Mouse (Mus musculus) embryonic facial prominence, embryonic 14.5 days (tissue): ENCODE measurements around the gene Fam171a2. TPM values are rescaled to one million over a fixed set of nuclear protein-coding genes. Genes with fewer than 3 reads are reported as not detected.

Experiments used
- ATAC-seq: fragments of 200-750 bp; cut with Nextera tagmentation; 2 replicates; pipeline ENCODE4 v1.8.0; 2017; ENCODE audit warnings: low read depth, moderate number of reproducible peaks, moderate TSS enrichment
- DNase-seq: peaks from one replicate; pipeline ENCODE4 v3.0.0-alpha.2; 2015; ENCODE audit warnings: low spot score
- H3K27ac ChIP-seq: fragments of 300-500 bp; sonication (generic); replicated peaks from 2 replicates; pipeline ENCODE4 v1.5.1; 2014; ENCODE audit warnings: low read depth, mild to moderate bottlenecking, low read length, moderate library complexity
- H3K27me3 ChIP-seq: fragments of 300-500 bp; sonication (generic); replicated peaks from 2 replicates; pipeline ENCODE4 v1.6.1; 2014; ENCODE audit warnings: low read length; ENCODE audit not compliant: control insufficient read depth, insufficient read depth
- H3K36me3 ChIP-seq: fragments of 300-500 bp; sonication (generic); 2 replicates; pipeline ENCODE4 v1.6.1; 2014; ENCODE audit warnings: low read length, mixed read lengths; ENCODE audit not compliant: control insufficient read depth, insufficient read depth
- H3K4me1 ChIP-seq: fragments of 300-500 bp; sonication (generic); 2 replicates; pipeline ENCODE4 v1.6.1; 2014; ENCODE audit warnings: antibody characterized with exemption, low read length; ENCODE audit not compliant: control insufficient read depth, insufficient read depth
- H3K4me2 ChIP-seq: fragments of 300-500 bp; sonication (generic); 2 replicates; pipeline ENCODE4 v1.6.1; 2014; ENCODE audit warnings: low read depth, mild to moderate bottlenecking, low read length, moderate library complexity, mixed read lengths
- H3K4me3 ChIP-seq: fragments of 300-500 bp; sonication (generic); 2 replicates; pipeline ENCODE4 v1.5.1; 2014; ENCODE audit warnings: low read depth, mild to moderate bottlenecking, low read length
- H3K9ac ChIP-seq: fragments of 300-500 bp; sonication (generic); 2 replicates; pipeline ENCODE4 v1.6.1; 2014; ENCODE audit warnings: low read depth, mild to moderate bottlenecking, low read length, moderate library complexity, mixed read lengths
- H3K9me3 ChIP-seq: fragments of 300-500 bp; sonication (generic); 2 replicates; pipeline ENCODE4 v1.6.1; 2016; ENCODE audit warnings: low read length; ENCODE audit not compliant: control insufficient read depth
- WGBS: fragments of 180-500 bp; shearing (Covaris S2); extraction: QIAGEN DNeasy Blood & Tissue Kit; methylation state at CpG from one replicate; pipeline ENCODE4 v1.1.7; 2014; 5-methylcytosine and 5-hydroxymethylcytosine counted together
- polyA plus RNA-seq: library from polyadenylated mRNA; unstranded; fragments of >200 nt; fragmentation: Nextera tagmentation; extraction: Ambion mirVana; gene quantifications from 2 replicates; pipeline ENCODE4 v1.2.1, GENCODE M21; 2014

Fam171a2 gene
- polyA plus RNA-seq, 1 experiment from 2014 or later, result 10.7 TPM

- no peak overlapping the region for H3K4me3 ChIP-seq
- no peak overlapping the region for H3K27ac ChIP-seq
- H3K9ac ChIP-seq, result no peak overlapping the region; the same call in 1 of the 2 replicates
- H3K36me3 ChIP-seq, result peaks cover 12% of the 10 kb centered on the region; the same call in 1 of the 2 replicates
- 0 out of 2 replicates have a peak, but pooled peaks cover 3% of the 10 kb centered on the region for H3K4me1 ChIP-seq
- no peaks in the 10 kb centered on the region for H3K9me3 ChIP-seq
- ATAC-seq (no peak), DNase-seq (no peak)
- WGBS, result 61% methylated on average over 8 of the region's 8 CpGs
- no peaks in the 10 kb centered on the region for H3K27me3 ChIP-seq
- H3K4me2 ChIP-seq, result peak overlapping the region; percentile 93; the same call in 1 of the 2 replicates
These were observed 18.4 kb downstream of the Fam171a2 start for GRCm38 (mm10) chr11:102428981-102429540.

DNA sequence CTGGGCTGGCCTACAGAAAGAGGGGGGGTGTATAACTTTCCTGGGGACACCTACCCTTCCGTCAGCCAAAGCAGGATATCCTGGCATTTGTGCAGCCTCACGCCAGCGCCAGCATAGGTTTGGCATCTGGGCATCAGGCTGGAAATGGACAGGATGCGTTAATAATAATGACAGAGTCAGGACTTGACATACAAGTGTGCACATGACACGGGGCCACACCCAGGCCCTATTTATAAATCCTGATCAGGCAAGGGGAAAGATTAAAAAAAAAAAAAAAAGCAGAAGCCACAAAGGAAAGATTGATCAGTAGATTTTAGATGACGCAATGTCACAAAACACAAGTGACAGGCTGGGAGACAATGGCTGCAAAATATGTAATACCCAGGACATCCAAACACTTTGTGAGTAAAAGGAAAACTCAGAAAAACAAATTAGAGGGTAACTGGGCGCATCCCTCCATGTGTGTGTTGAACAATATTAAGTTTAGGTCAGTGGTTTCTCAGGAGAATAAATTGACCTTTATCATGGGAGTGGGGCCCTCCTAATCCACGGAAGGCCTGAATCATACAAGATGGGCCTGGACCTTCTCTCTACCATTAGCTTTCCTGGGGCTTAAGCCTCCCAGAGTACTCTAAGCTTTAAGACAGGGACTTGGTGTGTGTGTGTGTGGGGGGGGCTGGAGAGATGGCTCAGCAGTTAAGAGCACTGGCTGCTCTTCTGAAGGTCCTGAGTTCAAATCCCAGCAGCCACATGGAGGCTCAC, 21.7 kb downstream of the Fam171a2 start:
- WGBS, result 78% methylated on average over 8 of the region's 8 CpGs
- Histone ChIP-seq H3K36me3 (no peaks in the 10 kb centered on the region), H3K27me3 (no peaks in the 10 kb centered on the region), H3K4me3 (no peak overlapping the region), H3K9me3 (no peaks in the 10 kb centered on the region), H3K4me1 (0 out of 2 replicates have a peak, but pooled peaks cover 3% of the 10 kb centered on the region), H3K27ac (no peak overlapping the region), H3K4me2 (no peak overlapping the region), H3K9ac (no peak overlapping the region)
- ATAC-seq, result no peak
- DNase-seq, result no peak

GRCm38 (mm10) chr11:102424666-102425065, 22.8 kb downstream of the Fam171a2 start:
- WGBS, result 74% methylated on average over 6 of the region's 6 CpGs
- H3K4me3 ChIP-seq, result no peak overlapping the region
- H3K4me2 ChIP-seq, result no peak overlapping the region
- no peaks in the 10 kb centered on the region for H3K36me3 ChIP-seq
- H3K27me3 ChIP-seq, result no peaks in the 10 kb centered on the region
- H3K9me3 ChIP-seq, result no peaks in the 10 kb centered on the region
- ATAC-seq (no peak), DNase-seq (no peak)
- 0 out of 2 replicates have a peak, but pooled peaks cover under 1% of the 10 kb centered on the region for H3K4me1 ChIP-seq
- no peak overlapping the region for H3K27ac ChIP-seq
- H3K9ac ChIP-seq, result no peak overlapping the region

DNA sequence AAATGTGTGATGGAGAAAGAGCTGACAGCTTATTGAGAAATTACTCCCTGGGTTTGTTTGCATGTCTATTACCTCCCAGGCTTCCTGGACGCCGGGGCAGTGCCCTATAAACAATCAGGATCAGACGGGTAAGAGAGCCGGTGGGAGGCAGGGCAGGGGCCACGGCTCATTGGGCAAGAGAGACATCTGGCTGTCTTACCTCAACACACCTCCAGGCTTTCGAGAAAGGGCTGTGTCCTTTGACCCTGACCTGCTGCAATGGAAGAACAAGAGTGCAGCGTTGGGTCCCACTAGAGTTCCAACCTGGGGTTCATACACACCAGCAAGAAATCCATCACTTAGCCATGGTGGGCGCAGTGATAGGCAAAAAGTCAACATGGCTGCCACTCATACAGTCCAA, 25.9 kb downstream of the Fam171a2 start:
- no peak overlapping the region for H3K4me3 ChIP-seq
- no peak overlapping the region for H3K27ac ChIP-seq
- no peaks in the 10 kb centered on the region for H3K4me1 ChIP-seq
- no peaks in the 10 kb centered on the region for H3K27me3 ChIP-seq
- H3K9me3 ChIP-seq, result no peaks in the 10 kb centered on the region
- ATAC-seq (no peak), DNase-seq (no peak)
- no peak overlapping the region for H3K9ac ChIP-seq
- H3K36me3 ChIP-seq, result no peaks in the 10 kb centered on the region
- WGBS, result 61% methylated on average over 8 of the region's 8 CpGs
- H3K4me2 ChIP-seq, result no peak overlapping the region

GRCm38 (mm10) chr11:102418887-102419286, 28.6 kb downstream of the Fam171a2 start:
- Histone ChIP-seq H3K36me3 (no peaks in the 10 kb centered on the region), H3K27ac (no peak overlapping the region), H3K27me3 (no peaks in the 10 kb centered on the region), H3K4me1 (no peaks in the 10 kb centered on the region), H3K4me3 (no peak overlapping the region), H3K9me3 (no peaks in the 10 kb centered on the region), H3K9ac (no peak overlapping the region), H3K4me2 (no peak overlapping the region)
- ATAC-seq (no peak), DNase-seq (no peak)

GRCm38 (mm10) chr11:102417160-102417559, 30.3 kb downstream of the Fam171a2 start:
- Histone ChIP-seq H3K9me3 (no peaks in the 10 kb centered on the region), H3K27me3 (no peaks in the 10 kb centered on the region), H3K4me2 (no peak overlapping the region), H3K9ac (no peak overlapping the region), H3K4me3 (no peak overlapping the region), H3K27ac (no peak overlapping the region), H3K36me3 (no peaks in the 10 kb centered on the region), H3K4me1 (no peaks in the 10 kb centered on the region)
- WGBS, result 82% methylated on average over 1 of the region's 1 CpGs
- DNase-seq, result no peak
- ATAC-seq, result no peak

DNA sequence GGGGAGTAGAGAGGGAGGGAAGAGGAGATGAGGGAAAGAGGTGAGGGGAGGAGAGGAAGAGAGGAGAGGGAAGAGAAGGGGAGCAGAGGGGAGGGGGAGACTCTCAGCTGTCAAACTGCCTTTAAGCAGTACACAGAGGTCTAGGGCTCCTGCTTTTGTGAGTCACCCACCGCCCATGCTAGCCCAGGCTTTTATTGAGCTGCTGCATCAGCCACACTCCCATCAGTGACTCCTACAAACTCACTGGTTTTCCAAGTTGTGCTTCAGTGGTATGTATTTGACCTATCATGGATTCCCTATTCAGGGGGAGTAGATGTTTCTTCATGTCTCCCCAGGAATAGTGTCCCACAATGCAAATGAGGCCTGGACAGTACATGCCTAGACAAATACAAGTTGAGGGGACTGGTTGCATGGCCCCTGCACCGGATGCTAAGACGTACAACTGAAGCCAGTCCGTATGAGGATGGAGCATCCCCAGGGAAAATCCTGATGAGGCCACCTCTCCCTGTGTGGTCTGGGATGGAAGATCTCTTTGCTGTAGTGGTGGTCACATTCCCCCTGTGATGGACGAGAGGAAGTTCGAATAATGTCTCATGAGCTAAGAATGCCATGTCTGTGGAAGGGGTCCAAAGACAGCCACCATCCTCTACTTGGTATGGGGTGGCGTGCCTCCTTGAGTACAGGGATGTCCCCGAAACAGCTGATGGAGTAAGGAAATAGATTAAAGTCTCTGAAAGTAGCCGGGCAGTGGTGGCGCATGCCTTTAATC, 32.3 kb downstream of the Fam171a2 start:
- H3K4me3 ChIP-seq, result no peak overlapping the region
- no peak overlapping the region; the same call in 1 of the 2 replicates for H3K9ac ChIP-seq
- no peak overlapping the region for H3K27ac ChIP-seq
- H3K4me2 ChIP-seq, result no peak overlapping the region
- no peak for DNase-seq
- ATAC-seq, result no peak
- no peaks in the 10 kb centered on the region for H3K27me3 ChIP-seq
- 65% methylated on average over 10 of the region's 10 CpGs for WGBS
- H3K9me3 ChIP-seq, result no peaks in the 10 kb centered on the region
- H3K36me3 ChIP-seq, result no peaks in the 10 kb centered on the region
- no peaks in the 10 kb centered on the region for H3K4me1 ChIP-seq

DNA sequence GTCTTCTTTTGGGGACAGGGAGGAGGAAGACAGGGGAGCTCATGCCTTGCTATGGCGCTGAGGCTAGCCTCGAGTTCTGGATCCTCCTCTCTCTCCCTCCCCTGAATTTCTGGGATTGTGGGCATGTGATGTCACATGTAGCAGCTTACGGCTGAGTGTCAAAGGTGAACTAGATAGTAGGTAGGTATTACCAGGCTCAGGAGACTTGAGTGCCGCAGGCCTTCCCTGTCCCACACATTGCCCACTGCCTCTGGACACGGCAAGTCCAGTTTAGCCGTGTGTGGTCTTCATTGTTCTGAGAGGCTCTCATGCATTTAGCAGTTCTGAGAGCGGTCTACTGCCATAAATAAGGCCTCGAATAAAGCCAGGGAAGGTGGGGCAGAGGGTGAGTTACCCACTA, 34.4 kb downstream of the Fam171a2 start:
- no peaks in the 10 kb centered on the region for H3K4me1 ChIP-seq
- DNase-seq (no peak), ATAC-seq (no peak)
- WGBS, result 79% methylated on average over 8 of the region's 8 CpGs
- no peaks in the 10 kb centered on the region for H3K36me3 ChIP-seq
- no peak overlapping the region for H3K4me3 ChIP-seq
- H3K9me3 ChIP-seq, result no peaks in the 10 kb centered on the region
- no peaks in the 10 kb centered on the region for H3K27me3 ChIP-seq
- H3K4me2 ChIP-seq, result no peak overlapping the region
- H3K27ac ChIP-seq, result no peak overlapping the region
- no peak overlapping the region for H3K9ac ChIP-seq
